Mouse (Mus musculus): ENCODE measurements around the gene Efs. TPM values are rescaled to one million over a fixed set of nuclear protein-coding genes. Genes with fewer than 3 reads are reported as not detected.
A peak's percentile ranks its signal among the peaks of the same experiment; 100 is the strongest.

The Efs gene
- polyA plus RNA-seq, 1 experiment from 2014 or later = 30.5 TPM

GRCm38 (mm10) chr14:54944939-54945338 is 19.0 kb upstream of the Efs start:
- H3K9ac ChIP-seq = no peak overlapping the region
- 66% methylated on average over 2 of the region's 2 CpGs for WGBS
- no peak for ATAC-seq
- H3K27ac ChIP-seq = no peak overlapping the region
- no peak overlapping the region for H3K4me2 ChIP-seq
- no peaks in the 10 kb centered on the region for H3K4me1 ChIP-seq
- no peak overlapping the region for H3K4me3 ChIP-seq
- no peaks in the 10 kb centered on the region for H3K27me3 ChIP-seq
- H3K9me3 ChIP-seq (replicated peaks) = no peaks in the 10 kb centered on the region
- no peaks in the 10 kb centered on the region for H3K36me3 ChIP-seq (ENCODE audit: poor library complexity, severe bottlenecking)

- Histone ChIP-seq H3K9me3 (replicated peaks) (no peaks in the 10 kb centered on the region), H3K9ac (no peak overlapping the region), H3K27me3 (no peaks in the 10 kb centered on the region), H3K36me3 (ENCODE audit: poor library complexity, severe bottlenecking) (no peaks in the 10 kb centered on the region), H3K4me2 (no peak overlapping the region), H3K4me1 (no peaks in the 10 kb centered on the region), H3K27ac (no peak overlapping the region), H3K4me3 (no peak overlapping the region)
- WGBS = 95% methylated on average over 7 of the region's 7 CpGs
- ATAC-seq = no peak
Observed at GRCm38 (mm10) chr14:54943971-54944370, 18.0 kb upstream of the Efs start.

- Histone ChIP-seq H3K36me3 (ENCODE audit: poor library complexity, severe bottlenecking) (no peaks in the 10 kb centered on the region), H3K4me1 (no peaks in the 10 kb centered on the region)
Observed at GRCm38 (mm10) chr14:54942479-54942878, 16.6 kb upstream of the Efs start.

GRCm38 (mm10) chr14:54941024-54941978 is 15.4 kb upstream of the Efs start:
- Histone ChIP-seq H3K9ac (no peak overlapping the region), H3K4me1 (peaks cover 4% of the 10 kb centered on the region; the same call in 1 of the 2 replicates), H3K36me3 (ENCODE audit: poor library complexity, severe bottlenecking) (no peaks in the 10 kb centered on the region), H3K4me2 (no peak overlapping the region), H3K4me3 (no peak overlapping the region), H3K27me3 (no peaks in the 10 kb centered on the region), H3K27ac (no peak overlapping the region), H3K9me3 (replicated peaks) (no peaks in the 10 kb centered on the region)
- ATAC-seq = no peak
- WGBS = 66% methylated on average over 13 of the region's 13 CpGs

More at GRCm38 (mm10) chr14:54942479-54942878, 16.6 kb upstream of the Efs start:
- no peaks in the 10 kb centered on the region for H3K27me3 ChIP-seq
- H3K4me2 ChIP-seq = no peak overlapping the region
- H3K4me3 ChIP-seq = no peak overlapping the region
- no peak overlapping the region for H3K9ac ChIP-seq
- no peak for ATAC-seq
- WGBS = 93% methylated on average over 8 of the region's 8 CpGs
- no peaks in the 10 kb centered on the region for H3K9me3 ChIP-seq (replicated peaks)
- no peak overlapping the region for H3K27ac ChIP-seq

GRCm38 (mm10) chr14:54940176-54940530 is 14.2 kb upstream of the Efs start:
- WGBS = 91% methylated on average over 3 of the region's 3 CpGs

GRCm38 (mm10) chr14:54939434-54940175 is 13.7 kb upstream of the Efs start:
- Histone ChIP-seq H3K4me2 (no peak overlapping the region), H3K4me3 (no peak overlapping the region), H3K27me3 (no peaks in the 10 kb centered on the region), H3K4me1 (peaks cover 14% of the 10 kb centered on the region), H3K27ac (no peak overlapping the region), H3K9ac (no peak overlapping the region), H3K36me3 (ENCODE audit: poor library complexity, severe bottlenecking) (no peaks in the 10 kb centered on the region), H3K9me3 (replicated peaks) (no peaks in the 10 kb centered on the region)
- 52% methylated on average over 12 of the region's 12 CpGs for WGBS
- ATAC-seq = peak; percentile 41; the same call in 1 of the 2 replicates

More at GRCm38 (mm10) chr14:54940176-54940530, 14.2 kb upstream of the Efs start:
- Histone ChIP-seq H3K4me1 (peaks cover 14% of the 10 kb centered on the region), H3K4me2 (no peak overlapping the region), H3K9ac (no peak overlapping the region), H3K4me3 (no peak overlapping the region), H3K36me3 (ENCODE audit: poor library complexity, severe bottlenecking) (no peaks in the 10 kb centered on the region), H3K27me3 (no peaks in the 10 kb centered on the region), H3K27ac (no peak overlapping the region), H3K9me3 (replicated peaks) (no peaks in the 10 kb centered on the region)
- no peak for ATAC-seq

GRCm38 (mm10) chr14:54938431-54939219 is 12.7 kb upstream of the Efs start:
- Histone ChIP-seq H3K36me3 (ENCODE audit: poor library complexity, severe bottlenecking) (no peaks in the 10 kb centered on the region), H3K9me3 (replicated peaks) (no peaks in the 10 kb centered on the region), H3K9ac (no peak overlapping the region), H3K27ac (no peak overlapping the region), H3K4me2 (no peak overlapping the region), H3K4me1 (peaks cover 14% of the 10 kb centered on the region), H3K4me3 (no peak overlapping the region), H3K27me3 (no peaks in the 10 kb centered on the region)
- WGBS = 80% methylated on average over 15 of the region's 15 CpGs
- ATAC-seq = no peak

GRCm38 (mm10) chr14:54937361-54938182 is 11.6 kb upstream of the Efs start:
- H3K4me1 ChIP-seq = peaks cover 16% of the 10 kb centered on the region
- no peaks in the 10 kb centered on the region for H3K27me3 ChIP-seq
- no peak overlapping the region for H3K9ac ChIP-seq
- ATAC-seq = no peak
- no peak overlapping the region for H3K27ac ChIP-seq
- 93% methylated on average over 16 of the region's 16 CpGs for WGBS
- H3K36me3 ChIP-seq (ENCODE audit: poor library complexity, severe bottlenecking) = no peaks in the 10 kb centered on the region
- H3K4me3 ChIP-seq = no peak overlapping the region
- no peaks in the 10 kb centered on the region for H3K9me3 ChIP-seq (replicated peaks)
- H3K4me2 ChIP-seq = no peak overlapping the region

- Histone ChIP-seq H3K9me3 (replicated peaks) (no peaks in the 10 kb centered on the region), H3K4me1 (peaks cover 16% of the 10 kb centered on the region), H3K27ac (no peak overlapping the region), H3K9ac (peak overlapping the region; percentile 21; the same call in 1 of the 2 replicates), H3K4me2 (no peak overlapping the region), H3K36me3 (ENCODE audit: poor library complexity, severe bottlenecking) (no peaks in the 10 kb centered on the region), H3K4me3 (no peak overlapping the region), H3K27me3 (no peaks in the 10 kb centered on the region)
- no peak for ATAC-seq
- WGBS = 75% methylated on average over 6 of the region's 6 CpGs
Observed at GRCm38 (mm10) chr14:54936831-54937160, 10.9 kb upstream of the Efs start.

- Histone ChIP-seq H3K4me2 (no peak within 1 kb of the TSS), H3K36me3 (ENCODE audit: poor library complexity, severe bottlenecking) (no peaks in the 10 kb centered on the region), H3K4me1 (peaks cover 16% of the 10 kb centered on the region), H3K27ac (no peak within 1 kb of the TSS), H3K9me3 (replicated peaks) (no peaks in the 10 kb centered on the region), H3K9ac (peak within 1 kb of the TSS; percentile 21; the same call in 1 of the 2 replicates), H3K4me3 (no peak within 1 kb of the TSS), H3K27me3 (no peaks in the 10 kb centered on the region)
- ATAC-seq = peak; percentile 51; the same call in 1 of the 2 replicates
- 46% methylated on average over 8 of the region's 8 CpGs for WGBS
Observed at GRCm38 (mm10) chr14:54935904-54936830, 10.2 kb upstream of the Efs start, which contains the start of gene Cmtm5. Gene Cmtm5 (plus strand): TSS chr14:54936261.
